Mouse (Mus musculus): Measurements from ENCODE around the gene Ovol2.
"Not testable (repeated sequence)": the region's sequence is repeated elsewhere in the genome, so short reads cannot be mapped to it uniquely, and the experiment has no call there.

Ovol2 gene

GRCm38 (mm10) chr2:144331401-144332302 lies at the start of gene Ovol2:
Gene Ovol2, minus strand, starts transcription at chr2:144332146.
- peak; percentile 6 for DNase-seq

GRCm38 (mm10) chr2:144381741-144382140 lies 49.8 kb upstream of the Ovol2 start:
- DNase-seq: peak; percentile 12

- no peak for DNase-seq
Observed at GRCm38 (mm10) chr2:144381293-144381692, 49.3 kb upstream of the Ovol2 start.

DNA sequence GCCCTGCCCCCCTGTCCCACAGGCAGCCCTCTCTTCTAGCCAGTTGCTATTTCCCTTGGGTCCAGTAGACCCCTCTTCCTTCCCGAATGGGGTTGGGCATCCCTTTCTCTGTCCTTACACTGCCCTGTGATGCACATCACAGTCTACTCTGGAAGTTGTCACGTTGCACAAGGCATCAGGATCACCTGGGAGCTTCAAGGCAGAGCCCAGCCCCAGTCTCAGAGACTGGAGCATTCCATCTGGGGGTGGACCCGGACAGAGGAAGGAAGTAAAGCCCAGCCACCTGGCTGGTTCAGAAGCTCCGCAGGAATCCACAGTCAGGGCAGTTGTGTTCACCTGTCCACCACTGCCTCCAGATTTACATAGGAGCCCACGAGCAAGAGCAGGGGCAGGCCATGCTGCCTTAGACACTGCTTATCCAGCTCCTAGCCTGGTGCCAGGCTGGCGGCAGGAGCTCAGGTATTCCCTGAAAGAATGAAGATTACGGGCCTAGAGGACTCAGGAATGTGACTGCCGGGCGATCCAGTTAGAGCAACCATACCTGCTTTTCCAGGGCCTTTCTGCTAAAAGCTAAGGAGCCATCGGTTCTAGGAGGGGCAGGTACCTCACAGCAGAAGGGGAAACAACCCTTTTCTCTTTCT lies 43.2 kb upstream of the Ovol2 start:
- DNase-seq: no peak

- no peak for DNase-seq
Observed at GRCm38 (mm10) chr2:144373063-144373462, 41.1 kb upstream of the Ovol2 start.

DNA sequence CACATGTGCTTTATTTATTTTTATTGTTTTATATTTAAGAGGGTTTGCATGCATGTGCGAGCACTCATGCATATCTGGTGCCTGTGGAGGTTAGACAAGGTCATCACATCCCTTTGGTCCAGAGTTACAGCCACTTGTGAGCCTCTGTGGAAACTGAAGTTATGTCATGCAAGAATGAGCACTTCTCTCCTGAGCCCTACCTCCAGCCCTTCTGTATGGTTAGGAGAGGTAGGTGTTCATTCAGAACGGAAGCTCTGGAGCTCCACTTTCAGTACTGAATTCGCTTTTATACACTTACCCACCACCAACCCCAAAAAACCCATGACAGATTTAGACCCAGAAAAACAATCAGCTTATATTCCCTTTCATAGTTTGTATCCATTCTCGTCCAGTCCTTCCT lies 39.6 kb upstream of the Ovol2 start:
- DNase-seq: no peak

GRCm38 (mm10) chr2:144369511-144369910 lies 37.6 kb upstream of the Ovol2 start:
- DNase-seq: no peak

DNA sequence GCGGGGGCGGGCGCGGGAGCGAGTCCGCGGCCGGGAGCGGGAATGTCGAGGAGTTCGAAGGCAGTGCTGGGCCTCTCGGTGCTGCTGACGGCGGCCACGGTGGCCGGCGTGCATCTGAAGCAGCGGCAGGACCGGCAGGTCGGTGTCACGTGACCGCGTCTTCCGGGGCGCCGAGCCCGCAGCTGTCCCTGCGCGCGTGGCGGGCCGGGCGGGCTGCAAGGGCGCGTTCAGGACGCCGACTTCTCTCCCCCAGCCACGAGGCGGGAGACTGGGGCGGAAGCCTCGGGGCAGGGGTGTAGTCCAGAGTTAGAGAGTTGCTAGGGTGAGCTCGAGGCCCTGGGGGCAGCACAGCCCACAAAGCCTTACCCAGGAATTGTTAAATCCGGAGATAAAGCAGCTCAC lies 37.1 kb upstream of the Ovol2 start:
- no peak for DNase-seq

DNA sequence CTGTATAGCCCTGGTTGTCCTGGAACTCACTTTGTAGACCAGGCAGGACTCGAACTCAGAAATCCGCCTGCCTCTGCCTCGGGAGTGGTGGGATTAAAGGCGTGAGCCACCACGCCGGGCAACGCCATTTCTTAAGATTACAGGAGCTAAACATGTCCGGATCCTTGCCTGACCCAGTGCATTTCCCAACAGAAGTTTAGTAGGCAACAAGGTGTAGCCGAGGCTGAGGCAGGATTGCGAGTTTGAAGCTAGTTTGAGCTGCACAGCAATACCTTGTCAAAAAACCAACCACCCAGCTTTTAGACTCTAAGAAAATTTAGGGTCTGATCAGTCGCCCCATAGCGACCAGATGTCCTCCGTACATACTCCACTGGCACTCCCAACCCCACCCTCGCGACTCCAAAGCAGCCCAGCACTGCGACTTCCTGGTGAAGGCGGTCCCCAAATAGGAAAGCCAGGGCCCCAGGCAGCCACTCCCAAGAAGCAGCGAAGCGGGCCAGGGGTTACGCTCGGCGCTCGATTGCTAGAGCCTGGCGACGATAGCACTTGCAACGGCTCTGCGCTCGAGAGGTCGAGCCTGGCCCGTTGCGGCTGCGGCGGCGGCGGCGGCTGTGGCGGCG lies 36.6 kb upstream of the Ovol2 start, which contains the start of the genes Kat14 and Pet117:
Gene Kat14 (plus strand): TSS at position 584 of the 620 bp plus-strand sequence.
Gene Pet117 (plus strand): TSS at position 597 of the 620 bp plus-strand sequence.
- peak; percentile 86 for DNase-seq

DNA sequence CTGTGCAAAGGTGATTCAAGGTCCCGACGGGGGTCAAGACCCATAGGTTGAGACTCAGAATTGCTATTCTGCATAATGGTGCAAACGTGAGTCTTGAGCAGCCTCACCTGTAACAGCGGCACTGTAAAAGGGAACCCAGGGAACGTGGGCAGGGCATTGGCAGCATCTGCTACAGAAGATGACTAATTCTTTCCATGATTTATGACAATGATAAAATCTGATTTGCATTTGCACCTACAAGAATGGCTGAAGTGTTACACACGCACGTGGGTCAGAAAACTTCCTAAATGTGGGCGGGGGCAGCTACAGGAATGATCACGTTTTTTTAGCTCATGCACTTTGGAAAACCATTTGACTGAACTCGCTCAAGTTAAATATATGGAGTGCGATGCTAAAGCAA lies 20.9 kb upstream of the Ovol2 start:
- DNase-seq: no peak

DNA sequence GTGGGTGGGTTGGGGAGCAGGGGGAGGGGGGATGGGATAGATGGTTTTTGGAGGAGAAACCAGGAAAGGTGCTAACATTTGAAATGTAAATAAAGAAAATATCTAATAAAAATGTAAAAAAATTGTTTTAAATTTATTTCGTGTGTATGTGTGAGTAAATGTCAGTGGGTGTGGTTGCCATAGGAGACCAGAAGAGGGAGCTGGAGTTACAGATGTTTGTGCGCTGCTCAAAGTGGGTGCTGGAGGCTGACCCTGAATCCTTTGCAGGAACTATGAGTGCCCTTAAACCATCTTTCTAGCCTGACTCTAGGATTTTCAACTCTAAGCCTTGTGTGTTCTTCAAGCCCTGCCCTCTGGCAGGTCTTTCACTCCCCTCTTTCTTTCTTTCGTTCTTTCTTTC lies 16.6 kb upstream of the Ovol2 start:
- DNase-seq: no peak

GRCm38 (mm10) chr2:144343158-144343557 lies 11.2 kb upstream of the Ovol2 start:
- DNase-seq: no peak

- not testable (repeated sequence) for DNase-seq
Observed at GRCm38 (mm10) chr2:144338149-144338548, 6.2 kb upstream of the Ovol2 start.

GRCm38 (mm10) chr2:144337701-144338100 lies 5.8 kb upstream of the Ovol2 start:
- no peak for DNase-seq

DNA sequence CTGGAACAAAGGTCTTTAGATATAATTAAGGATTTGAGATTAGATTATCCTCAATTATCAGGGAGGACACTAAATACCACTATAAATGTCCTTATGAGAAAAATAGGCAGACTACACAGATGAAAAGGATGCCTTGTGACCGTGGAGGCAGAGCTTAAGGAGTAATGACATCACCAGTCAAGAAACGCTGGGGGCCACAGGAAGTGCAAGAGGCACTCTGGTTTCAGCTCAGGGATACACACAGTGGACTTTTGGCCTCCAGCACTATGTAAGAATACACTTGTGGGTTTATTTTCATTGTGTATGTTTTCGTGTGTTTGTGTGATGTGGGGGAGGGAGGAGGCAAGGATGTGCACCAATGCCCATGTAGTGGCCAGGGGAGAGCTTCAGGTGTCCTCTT lies 5.3 kb upstream of the Ovol2 start:
- no peak for DNase-seq

DNA sequence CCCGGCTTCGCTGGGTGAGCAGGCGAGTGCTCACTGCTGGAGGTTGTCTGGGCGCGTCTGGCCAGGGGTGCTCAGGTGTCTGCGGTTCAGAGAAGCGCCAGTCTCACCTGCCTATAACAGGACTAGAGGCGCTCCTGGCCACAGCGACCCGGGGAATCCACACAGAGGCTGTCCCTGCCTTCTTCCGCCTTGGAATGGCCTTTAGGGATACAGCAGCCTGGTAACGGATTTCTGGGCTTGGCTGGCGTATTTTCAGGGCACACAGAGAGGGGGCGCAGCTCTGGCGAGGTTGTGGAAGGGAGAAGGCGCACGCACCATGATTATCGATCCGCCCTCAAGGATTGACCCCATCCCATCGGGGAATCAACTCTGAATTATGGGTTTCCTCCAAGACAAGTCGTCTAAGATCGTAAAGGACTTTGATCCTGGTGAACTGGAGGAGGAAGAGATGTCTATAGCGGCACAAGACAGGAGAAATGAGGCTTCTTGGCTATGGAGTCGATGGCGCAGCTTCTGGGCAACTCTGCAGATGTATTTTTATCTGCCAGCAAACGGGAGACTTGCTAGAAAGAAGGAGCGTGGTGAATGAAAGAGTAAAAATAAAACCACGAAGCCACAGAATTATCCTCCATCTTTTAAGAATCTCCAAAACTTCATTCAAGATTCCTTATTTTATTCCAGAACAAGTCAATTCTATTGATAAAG lies 1.3 kb upstream of the Ovol2 start:
- peak; percentile 42 for DNase-seq

- DNase-seq: no peak
Observed at GRCm38 (mm10) chr2:144332486-144332885, 540 bp upstream of the Ovol2 start.

DNA sequence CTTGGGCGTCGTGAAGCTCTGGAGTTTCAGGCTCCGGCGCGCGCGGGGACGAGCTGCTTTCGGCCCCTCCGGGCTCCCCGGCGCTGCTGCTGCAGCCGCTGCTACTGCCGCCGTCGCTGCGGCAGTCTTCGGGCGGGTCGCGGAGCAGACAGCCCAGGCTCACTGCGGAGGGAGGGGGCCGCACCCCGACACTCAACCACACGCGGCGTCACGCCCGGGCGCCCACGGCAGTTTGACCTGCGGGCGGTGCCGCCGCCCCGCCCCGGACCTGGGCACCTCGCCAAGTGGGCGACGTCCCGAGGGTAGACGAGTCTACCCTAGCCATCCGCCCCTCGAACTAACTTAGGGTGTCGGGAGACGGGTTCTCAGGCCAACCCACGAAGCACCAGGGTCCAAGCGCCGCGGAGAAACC lies 980 bp downstream of the Ovol2 start:
- peak; percentile 33 for DNase-seq

DNA sequence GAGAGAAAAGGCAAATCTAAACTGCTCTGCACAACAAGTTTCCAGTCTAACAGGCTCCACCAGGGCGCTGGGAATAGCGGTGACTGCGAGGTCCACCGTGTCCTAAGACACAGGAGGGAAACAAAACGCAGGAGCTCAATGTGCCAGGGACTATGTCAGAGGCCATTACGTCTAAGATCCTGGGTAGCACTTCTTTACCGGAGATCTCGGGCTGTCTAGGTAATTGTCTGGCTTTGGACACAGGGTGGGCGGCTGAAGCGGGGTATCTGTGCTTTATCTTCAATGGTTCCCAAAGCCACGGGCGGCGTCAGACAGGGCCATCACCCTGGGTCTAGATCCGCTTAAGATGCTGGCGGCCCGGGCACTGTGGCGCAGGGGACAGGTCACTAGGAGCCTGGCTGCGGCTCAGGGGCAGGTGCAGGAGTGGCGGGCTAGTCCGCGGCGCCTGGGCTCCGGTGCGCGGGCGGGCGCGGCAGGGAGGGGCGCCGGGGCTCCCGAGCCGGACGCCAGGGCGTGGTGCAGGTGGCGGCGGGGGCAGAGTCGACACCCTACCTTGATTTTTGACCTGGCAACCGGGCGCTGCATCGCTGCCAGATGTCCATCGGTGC lies 1.5 kb downstream of the Ovol2 start:
- DNase-seq: no peak

DNA sequence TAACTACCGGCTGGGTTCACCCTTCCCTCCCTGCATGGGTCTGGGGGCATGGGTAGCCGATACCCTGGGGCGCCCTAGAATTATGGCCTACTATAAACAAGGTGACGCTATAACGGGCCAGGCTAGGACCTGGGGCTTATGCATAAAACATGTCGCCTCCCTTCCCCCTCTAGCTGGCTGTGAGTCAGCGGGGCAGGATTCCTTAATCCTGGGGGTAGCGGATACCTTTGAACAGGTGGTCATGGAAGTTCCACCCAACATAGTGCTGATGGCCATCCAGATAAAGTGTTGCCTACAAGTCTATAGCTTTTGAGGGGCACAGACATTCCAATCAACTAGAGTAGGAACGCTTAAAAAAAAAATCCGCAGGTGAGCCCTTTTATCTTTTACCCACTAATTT lies 2.0 kb downstream of the Ovol2 start:
- no peak for DNase-seq

GRCm38 (mm10) chr2:144329451-144329850 lies 2.5 kb downstream of the Ovol2 start:
- DNase-seq: no peak

- DNase-seq: no peak
Observed at GRCm38 (mm10) chr2:144324218-144324617, 7.7 kb downstream of the Ovol2 start.

DNA sequence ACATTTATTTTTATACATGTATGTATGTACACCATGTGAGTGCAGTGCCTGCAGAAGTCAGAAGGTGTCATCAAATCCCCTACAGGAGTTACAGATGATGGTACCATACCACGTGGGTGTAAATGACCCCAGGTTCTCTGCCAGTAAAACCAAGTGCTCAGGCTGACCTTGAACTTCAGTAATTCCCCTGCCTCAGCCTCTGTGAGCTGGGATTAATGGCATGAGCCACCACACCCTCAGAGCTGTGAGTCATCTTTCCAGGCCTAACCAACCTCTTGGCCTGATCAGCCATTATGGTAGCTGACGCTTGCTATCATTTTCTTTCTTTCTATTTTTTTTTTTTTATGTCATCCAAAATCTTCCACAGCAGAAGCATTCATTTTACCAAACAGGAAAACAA lies 20.6 kb downstream of the Ovol2 start:
- DNase-seq: no peak
